Mouse (Mus musculus): ENCODE measurements at regions not wholly inside any gene's neighbourhood (a gene's known extent, or its start where the extent isn't known, plus 50 kb on each side); places are given as distances from the start of the nearest gene placed in this dataset.

DNA sequence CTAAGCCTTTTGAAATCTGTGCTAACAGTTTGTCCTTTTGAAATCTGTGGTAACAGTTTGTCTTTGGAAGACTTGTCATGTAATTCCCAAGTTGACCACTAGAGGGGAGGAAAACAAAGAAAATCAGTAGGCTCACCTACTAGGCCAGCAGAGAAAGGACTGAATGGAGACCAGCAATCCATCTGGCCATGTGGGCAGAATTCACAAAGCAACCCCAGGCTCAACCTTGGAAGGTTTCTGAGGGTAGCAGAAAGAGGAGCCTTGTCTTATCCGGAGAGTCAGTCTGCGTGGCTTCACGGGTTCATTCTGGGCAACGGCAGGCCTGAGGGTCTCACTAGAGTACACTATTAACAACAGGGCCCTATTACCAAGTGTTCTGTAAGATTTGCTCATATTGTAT lies 319.2 kb upstream of the Sphkap start:
- no peak for DNase-seq

DNA sequence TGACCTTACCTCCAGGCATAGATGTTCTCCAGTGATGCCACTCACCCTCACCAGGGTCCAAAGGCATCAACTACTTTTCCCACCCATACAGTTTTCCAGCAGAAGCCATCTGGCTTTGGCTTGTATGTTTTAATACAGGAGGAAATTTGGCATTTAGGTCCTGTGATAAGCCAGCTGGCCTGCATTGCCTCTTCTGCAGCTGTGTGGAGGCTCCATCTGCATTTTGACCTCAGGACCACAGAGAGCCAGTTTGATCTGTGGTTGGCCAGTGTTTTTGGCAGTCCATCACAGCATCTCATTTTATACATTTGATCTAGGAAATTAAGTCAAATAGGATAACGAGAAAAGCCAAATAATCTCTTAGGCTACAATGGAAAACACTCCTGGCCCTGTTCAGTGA lies 315.1 kb upstream of the Sphkap start:
- DNase-seq = peak; percentile 41

GRCm38 (mm10) chr1:83720166-83720565 lies 312.2 kb upstream of the Sphkap start:
- no peak for DNase-seq

- DNase-seq = no peak
These were observed 309.1 kb upstream of the Sphkap start for GRCm38 (mm10) chr1:83717056-83717455.

DNA sequence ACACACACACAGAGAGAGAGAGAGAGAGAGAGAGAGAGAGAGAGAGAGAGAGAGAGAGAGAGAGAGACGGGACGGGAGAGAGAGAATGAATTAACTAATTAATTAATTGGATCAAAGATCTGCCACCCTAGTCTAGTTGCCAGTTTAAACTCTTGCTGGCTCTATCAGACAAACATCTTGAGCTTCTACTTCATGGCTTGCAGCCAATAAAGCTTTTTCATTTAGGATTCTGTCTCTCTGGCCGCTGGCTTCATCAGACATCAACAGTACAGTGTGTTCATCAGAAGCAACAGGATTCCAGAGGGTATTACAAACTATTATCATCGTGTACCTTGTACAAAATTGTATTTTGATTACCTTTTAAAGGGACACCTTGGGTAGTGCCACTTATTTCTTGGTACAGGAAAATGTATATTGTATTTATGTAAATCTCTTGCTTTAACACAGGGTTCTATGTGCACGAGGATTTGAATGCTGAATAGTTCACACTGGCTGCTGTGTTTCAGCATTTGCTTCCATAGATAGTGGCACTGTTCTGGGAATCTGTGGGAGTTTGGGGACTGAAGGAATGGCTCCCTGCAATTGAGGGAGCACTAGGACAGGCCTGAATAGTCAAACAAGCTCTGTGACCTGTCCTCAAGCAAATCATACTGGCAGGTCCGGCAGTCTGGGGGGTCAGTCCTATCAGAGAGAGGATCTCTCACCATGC lies 293.9 kb upstream of the Sphkap start:
- no peak for DNase-seq

- no peak for DNase-seq
These were observed 289.4 kb upstream of the Sphkap start for GRCm38 (mm10) chr1:83697422-83697821.

DNA sequence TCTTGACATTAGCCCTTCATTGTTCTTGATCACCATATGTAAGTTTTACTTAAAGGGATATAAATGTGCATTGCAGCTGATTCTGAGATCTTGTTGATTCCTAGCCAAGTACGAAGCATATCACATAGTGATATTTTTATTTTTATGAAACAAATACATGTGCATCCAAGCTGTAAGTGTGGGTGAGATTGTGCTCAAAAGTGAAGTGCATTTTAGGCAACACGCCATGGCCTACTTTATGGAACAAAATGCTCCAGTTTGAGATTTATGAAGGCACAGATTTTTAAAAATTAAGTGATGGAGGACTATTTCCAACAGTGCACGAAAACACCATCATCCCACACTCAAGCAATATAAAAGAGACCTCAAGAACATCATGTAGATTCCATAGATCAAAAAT lies 277.2 kb upstream of the Sphkap start:
- DNase-seq = no peak

GRCm38 (mm10) chr1:83665326-83665725 lies 257.3 kb upstream of the Sphkap start:
- DNase-seq = no peak

GRCm38 (mm10) chr1:83661808-83662802 lies 254.1 kb upstream of the Sphkap start:
- no peak for DNase-seq

DNA sequence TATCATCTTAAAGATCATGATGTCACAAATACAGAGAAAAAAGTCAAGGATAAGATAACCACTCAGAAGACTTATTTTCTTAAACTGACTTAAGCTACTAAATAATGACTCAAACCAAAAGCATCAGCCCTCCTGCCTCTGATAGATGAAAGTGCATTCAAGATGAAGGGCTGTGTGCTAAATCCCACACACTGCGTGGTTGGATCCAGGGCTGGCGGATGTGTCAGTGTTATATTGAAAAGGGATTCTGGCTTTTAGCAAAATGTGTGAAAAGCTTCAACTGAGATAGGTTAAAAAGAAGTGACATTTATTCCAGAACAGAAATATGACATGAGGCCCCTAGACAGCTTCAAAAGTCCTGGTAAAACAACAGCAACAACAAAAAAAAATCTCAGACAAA lies 245.7 kb upstream of the Sphkap start:
- no peak for DNase-seq

- DNase-seq = no peak
These were observed 237.6 kb upstream of the Sphkap start for GRCm38 (mm10) chr1:83645606-83646005.

DNA sequence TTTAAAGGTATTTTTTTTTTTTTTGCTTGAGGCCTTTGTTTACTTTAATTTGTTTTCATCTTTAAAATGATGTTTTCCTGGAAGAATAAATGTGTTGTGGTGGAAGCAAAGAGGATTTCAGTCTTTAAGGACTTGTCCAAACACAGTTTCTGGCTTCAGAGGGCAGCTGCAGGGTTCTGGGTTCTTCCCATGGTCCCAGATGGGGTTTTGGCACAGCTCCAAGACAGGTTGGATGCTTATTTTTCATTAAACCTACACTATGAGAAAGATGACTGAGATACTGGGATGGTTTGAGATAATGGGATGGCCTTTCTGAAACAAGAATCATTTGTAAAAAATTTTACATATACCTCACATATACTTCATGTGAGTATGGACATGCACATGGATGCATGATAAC lies 234.7 kb upstream of the Sphkap start:
- DNase-seq = no peak

DNA sequence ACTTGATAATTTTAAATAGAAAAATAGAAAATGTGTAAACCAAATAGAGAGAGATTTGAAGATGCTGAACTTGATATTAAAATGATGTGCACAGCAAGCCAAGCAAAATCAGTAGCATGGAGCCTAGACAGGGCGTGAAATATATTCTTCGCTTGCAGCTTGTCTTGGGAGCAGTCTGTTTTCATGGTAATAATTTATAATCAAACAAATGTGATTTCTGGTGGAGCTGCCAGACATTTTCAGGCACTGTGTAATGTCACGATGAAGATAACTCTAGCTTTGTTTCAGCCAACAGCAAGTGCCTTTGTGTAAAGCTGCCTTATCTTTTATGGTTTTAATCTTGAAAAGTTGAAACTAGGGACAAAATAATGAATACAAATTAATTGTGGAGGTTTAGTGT lies 228.1 kb upstream of the Sphkap start:
- DNase-seq = no peak

DNA sequence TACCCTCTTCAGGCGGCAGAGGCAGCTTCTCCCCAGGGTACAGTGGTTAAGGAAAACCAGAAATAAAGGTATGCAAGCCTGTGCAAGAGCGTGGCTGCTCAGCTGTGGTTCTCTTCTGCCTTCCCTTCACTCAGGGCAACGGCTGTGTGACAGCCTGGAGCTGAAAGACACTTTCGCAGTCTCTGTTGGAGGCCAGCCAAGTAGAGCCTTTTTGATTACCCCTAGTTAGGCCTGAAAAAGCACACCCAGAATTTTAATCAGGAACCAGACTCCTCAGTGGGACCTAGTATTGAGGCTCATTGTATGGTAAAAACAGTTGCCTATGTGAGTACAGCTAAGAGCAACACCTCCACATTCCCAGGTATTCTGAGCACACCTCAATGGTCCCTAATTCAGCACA lies 223.8 kb upstream of the Sphkap start:
- DNase-seq = no peak

DNA sequence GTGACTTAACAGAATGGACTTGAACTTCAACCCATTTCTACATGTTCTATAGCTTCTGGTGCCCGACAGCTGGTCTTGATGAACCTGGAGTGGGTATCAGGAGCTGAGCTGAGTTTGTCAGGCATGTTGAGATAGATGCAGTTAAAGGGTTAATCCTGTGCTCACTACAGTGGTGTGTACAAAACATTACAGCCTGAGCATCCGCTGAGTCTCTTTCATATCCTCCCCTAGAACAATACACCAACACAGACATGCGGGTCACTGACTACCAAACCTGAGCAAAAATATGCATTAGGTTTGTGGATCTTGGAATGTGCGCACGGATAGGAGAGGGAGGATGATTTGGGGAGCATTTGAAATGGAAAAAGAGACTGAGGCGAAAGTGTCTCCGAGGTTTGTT lies 223.4 kb upstream of the Sphkap start:
- no peak for DNase-seq

DNA sequence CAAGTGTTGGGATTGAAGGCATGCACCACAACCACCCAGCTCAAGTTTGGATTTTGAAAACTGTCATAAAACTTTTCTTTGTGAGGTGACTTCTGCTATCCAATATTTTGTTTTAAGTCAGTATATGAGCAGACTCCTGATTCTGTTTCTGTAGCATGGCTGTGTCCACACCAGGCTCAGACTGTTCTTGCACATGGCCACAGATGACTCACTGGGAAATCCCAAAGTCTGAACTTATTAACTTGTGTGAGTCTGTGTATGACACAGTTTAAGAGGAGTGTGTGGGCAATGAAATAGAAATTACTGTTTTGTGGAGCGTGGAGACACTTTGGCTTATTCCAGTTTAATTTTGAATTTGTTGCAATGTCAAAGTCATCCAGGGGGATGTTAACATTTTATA lies 179.3 kb upstream of the Sphkap start:
- no peak for DNase-seq

DNA sequence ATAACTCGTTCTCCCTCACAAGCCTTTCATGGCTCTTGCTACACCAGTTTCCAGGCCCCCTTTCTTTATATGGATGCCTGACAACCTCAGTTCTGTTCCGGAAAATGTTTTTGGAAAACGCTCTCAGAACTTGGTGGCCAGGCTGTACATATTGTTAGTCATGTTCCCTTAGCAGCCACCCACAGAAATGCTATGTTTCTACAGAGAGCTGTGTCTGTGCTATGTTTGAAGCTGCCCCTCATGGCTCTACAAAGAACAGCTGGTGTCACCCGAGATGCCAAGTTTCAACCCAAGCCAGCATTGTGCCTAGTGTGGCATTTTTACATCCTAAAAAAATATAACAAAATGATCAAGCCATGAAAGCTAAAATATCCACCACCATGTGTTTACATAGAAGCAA lies 175.0 kb upstream of the Sphkap start:
- DNase-seq = no peak

DNA sequence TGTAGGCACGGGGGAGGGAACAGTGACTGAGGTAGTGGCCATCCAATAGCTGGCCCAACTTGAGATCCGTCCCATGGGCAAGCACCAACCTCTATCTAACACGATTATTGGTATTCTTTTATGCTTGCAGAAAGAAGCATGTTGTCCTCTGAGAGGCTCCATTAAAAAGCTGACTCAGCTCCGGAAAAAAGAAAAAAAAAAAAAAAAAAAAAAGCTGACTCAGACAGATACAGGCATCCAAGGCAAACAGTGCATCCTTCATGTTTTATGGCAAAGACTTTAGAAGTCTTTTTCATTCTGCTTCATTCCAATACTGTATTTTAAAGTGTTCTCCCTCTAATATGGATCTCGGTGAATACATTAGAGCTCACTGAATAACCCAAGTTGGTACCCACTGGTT lies 162.0 kb upstream of the Sphkap start:
- no peak for DNase-seq

- DNase-seq = no peak
These were observed 160.7 kb upstream of the Sphkap start for GRCm38 (mm10) chr1:83568746-83569145.

- DNase-seq = no peak
These were observed 143.6 kb upstream of the Sphkap start for GRCm38 (mm10) chr1:83551617-83552016.

GRCm38 (mm10) chr1:83535461-83535860 lies 127.5 kb upstream of the Sphkap start:
- no peak for DNase-seq

DNA sequence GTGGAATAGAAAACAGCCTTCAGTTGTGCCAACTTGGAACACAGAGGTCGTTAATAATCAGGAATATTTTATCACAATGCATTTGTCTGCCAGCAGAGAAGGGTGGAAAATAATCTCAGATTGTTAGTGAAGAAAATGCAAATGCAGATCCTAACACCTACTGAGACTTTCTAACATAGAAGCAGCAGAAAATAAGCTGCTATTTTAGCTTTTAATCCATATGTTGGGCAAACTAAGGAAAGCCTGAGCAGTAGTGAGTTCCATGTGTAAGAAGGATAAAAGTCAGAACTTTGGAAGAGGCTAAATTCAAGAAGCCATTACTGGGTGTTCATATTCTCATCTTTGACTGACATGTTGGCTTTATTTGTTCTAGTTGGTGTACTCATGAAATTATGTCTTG lies 119.8 kb upstream of the Sphkap start:
- DNase-seq = no peak

GRCm38 (mm10) chr1:83509356-83509755 lies 101.4 kb upstream of the Sphkap start:
- no peak for DNase-seq

GRCm38 (mm10) chr1:83505386-83505785 lies 97.4 kb upstream of the Sphkap start:
- DNase-seq = no peak

Measured in gastrocnemius, postnatal 25 days (tissue).